Mouse (Mus musculus): ENCODE results near the gene Zbtb38. TPM values are rescaled to one million over a fixed set of nuclear protein-coding genes. Genes with fewer than 3 reads are reported as not detected.

Zbtb38 gene
- polyA plus RNA-seq, 1 experiment from 2014 or later: 21.0 TPM

DNA sequence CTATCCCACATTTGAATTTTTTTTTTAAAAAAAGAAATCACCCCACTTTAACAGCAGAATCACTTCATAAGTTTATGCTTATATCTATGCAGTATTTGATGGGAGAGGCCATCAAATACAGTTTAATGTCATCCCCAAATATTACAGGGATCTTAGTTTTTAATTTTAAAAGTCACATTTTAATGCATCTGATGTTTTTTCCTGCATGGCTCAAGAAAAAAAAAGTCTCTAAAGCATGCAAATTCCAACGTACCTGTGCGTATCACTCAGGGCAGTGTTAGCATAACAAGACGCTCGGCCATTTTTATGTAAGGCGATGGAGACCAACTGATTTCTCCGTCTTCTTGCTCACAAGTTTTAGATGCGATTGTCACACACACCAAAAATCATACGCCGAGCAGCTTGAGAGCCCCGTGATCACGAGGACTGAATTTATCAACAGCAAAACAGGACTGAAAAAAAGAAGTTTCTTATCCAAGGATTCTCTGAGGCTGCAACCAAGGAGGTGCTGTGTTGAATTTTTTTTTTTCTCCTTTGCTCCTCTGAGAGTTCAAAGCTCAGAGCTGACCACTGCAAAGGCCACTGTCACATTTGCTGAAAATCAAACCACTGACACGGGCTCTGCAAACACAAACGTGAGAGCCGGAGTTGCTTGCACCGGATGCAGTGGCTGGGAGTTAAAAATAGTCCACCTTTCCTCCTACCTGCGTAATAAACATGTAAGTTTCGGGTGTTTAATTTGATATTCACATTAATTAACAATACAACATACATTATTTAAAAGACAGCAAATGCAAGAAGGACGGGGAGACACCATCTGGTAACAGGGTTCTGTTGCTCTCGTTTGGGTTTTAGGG lies 21.4 kb downstream of the Zbtb38 start:
- no peak for DNase-seq (ENCODE audit: low spot score)
- H3K9ac ChIP-seq (ENCODE audit: low read length): no peak overlapping the region

GRCm38 (mm10) chr9:96730311-96730625 lies 22.4 kb downstream of the Zbtb38 start:
- H3K4me2 ChIP-seq (ENCODE audit: low read length): no peak overlapping the region
- no peak overlapping the region for H3K9ac ChIP-seq (ENCODE audit: low read length)
- peaks cover 6% of the 10 kb centered on the region; the same call in 1 of the 2 replicates for H3K4me1 ChIP-seq (replicated peaks; ENCODE audit: control insufficient read depth, insufficient read depth, low read length)
- no peak overlapping the region for H3K27ac ChIP-seq (ENCODE audit: low read depth)
- DNase-seq (ENCODE audit: low spot score): no peak
- WGBS: 85% methylated on average over 2 of the region's 2 CpGs
- H3K4me3 ChIP-seq (ENCODE audit: low read depth, low read length): no peak overlapping the region
- H3K27me3 ChIP-seq (replicated peaks; ENCODE audit: control insufficient read depth, insufficient read depth, low read length): no peaks in the 10 kb centered on the region
- ATAC-seq (replicated peaks; ENCODE audit: low FRiP score, low TSS enrichment, low read depth): no peak
- H3K36me3 ChIP-seq (ENCODE audit: control insufficient read depth, insufficient read depth, low read length): no peaks in the 10 kb centered on the region
- H3K9me3 ChIP-seq (ENCODE audit: control insufficient read depth, low read length): no peaks in the 10 kb centered on the region

More for the DNA sequence above, 21.4 kb downstream of the Zbtb38 start:
- no peaks in the 10 kb centered on the region for H3K9me3 ChIP-seq (ENCODE audit: control insufficient read depth, low read length)
- peaks cover 8% of the 10 kb centered on the region for H3K4me1 ChIP-seq (replicated peaks; ENCODE audit: control insufficient read depth, insufficient read depth, low read length)
- ATAC-seq (replicated peaks; ENCODE audit: low FRiP score, low TSS enrichment, low read depth): no peak
- no peak overlapping the region for H3K27ac ChIP-seq (ENCODE audit: low read depth)
- no peak overlapping the region for H3K4me3 ChIP-seq (ENCODE audit: low read depth, low read length)
- H3K4me2 ChIP-seq (ENCODE audit: low read length): peak overlapping the region; percentile 29; the same call in 1 of the 2 replicates
- H3K27me3 ChIP-seq (replicated peaks; ENCODE audit: control insufficient read depth, insufficient read depth, low read length): no peaks in the 10 kb centered on the region
- 82% methylated on average over 19 of the region's 19 CpGs for WGBS
- H3K36me3 ChIP-seq (ENCODE audit: control insufficient read depth, insufficient read depth, low read length): no peaks in the 10 kb centered on the region

GRCm38 (mm10) chr9:96729537-96730310 lies 22.9 kb downstream of the Zbtb38 start:
- no peaks in the 10 kb centered on the region for H3K36me3 ChIP-seq (ENCODE audit: control insufficient read depth, insufficient read depth, low read length)
- H3K4me3 ChIP-seq (ENCODE audit: low read depth, low read length): no peak overlapping the region
- peaks cover 1% of the 10 kb centered on the region; the same call in 1 of the 2 replicates for H3K4me1 ChIP-seq (replicated peaks; ENCODE audit: control insufficient read depth, insufficient read depth, low read length)
- ATAC-seq (replicated peaks; ENCODE audit: low FRiP score, low TSS enrichment, low read depth) (no peak), DNase-seq (ENCODE audit: low spot score) (no peak)
- no peaks in the 10 kb centered on the region for H3K27me3 ChIP-seq (replicated peaks; ENCODE audit: control insufficient read depth, insufficient read depth, low read length)
- WGBS: 74% methylated on average over 10 of the region's 10 CpGs
- no peak overlapping the region for H3K27ac ChIP-seq (ENCODE audit: low read depth)
- H3K9me3 ChIP-seq (ENCODE audit: control insufficient read depth, low read length): no peaks in the 10 kb centered on the region
- no peak overlapping the region for H3K9ac ChIP-seq (ENCODE audit: low read length)
- no peak overlapping the region for H3K4me2 ChIP-seq (ENCODE audit: low read length)

GRCm38 (mm10) chr9:96728338-96729162 lies 24.1 kb downstream of the Zbtb38 start:
- H3K36me3 ChIP-seq (ENCODE audit: control insufficient read depth, insufficient read depth, low read length): no peaks in the 10 kb centered on the region
- 59% methylated on average over 16 of the region's 16 CpGs for WGBS
- no peak overlapping the region for H3K4me3 ChIP-seq (ENCODE audit: low read depth, low read length)
- DNase-seq (ENCODE audit: low spot score) (no peak), ATAC-seq (replicated peaks; ENCODE audit: low FRiP score, low TSS enrichment, low read depth) (no peak)
- H3K9ac ChIP-seq (ENCODE audit: low read length): no peak overlapping the region
- H3K9me3 ChIP-seq (ENCODE audit: control insufficient read depth, low read length): no peaks in the 10 kb centered on the region
- H3K4me2 ChIP-seq (ENCODE audit: low read length): no peak overlapping the region
- H3K27me3 ChIP-seq (replicated peaks; ENCODE audit: control insufficient read depth, insufficient read depth, low read length): no peaks in the 10 kb centered on the region
- peaks cover 3% of the 10 kb centered on the region; the same call in 1 of the 2 replicates for H3K4me1 ChIP-seq (replicated peaks; ENCODE audit: control insufficient read depth, insufficient read depth, low read length)
- H3K27ac ChIP-seq (ENCODE audit: low read depth): no peak overlapping the region

DNA sequence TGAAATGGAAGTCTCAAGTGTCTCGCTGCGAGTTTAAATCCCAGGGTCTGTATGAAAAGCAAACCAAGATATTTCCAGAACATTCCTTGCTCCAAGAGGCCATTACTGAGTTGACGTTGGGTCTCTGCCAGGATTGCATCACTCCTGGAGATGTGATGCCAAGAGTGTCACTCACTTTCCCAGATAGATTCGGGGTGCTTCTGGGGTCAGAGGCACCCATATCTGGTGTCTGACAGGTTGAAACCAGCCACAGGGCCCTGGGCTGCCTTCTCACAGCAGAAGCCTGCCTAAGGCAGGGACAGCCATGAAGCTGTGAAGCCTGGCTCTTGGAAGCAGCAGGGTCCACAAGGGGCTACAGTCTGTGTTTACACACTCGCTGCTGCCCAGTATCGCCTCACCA lies 24.9 kb downstream of the Zbtb38 start:
- no peak overlapping the region for H3K9ac ChIP-seq (ENCODE audit: low read length)
- no peaks in the 10 kb centered on the region for H3K9me3 ChIP-seq (ENCODE audit: control insufficient read depth, low read length)
- no peak for DNase-seq (ENCODE audit: low spot score)
- no peaks in the 10 kb centered on the region for H3K27me3 ChIP-seq (replicated peaks; ENCODE audit: control insufficient read depth, insufficient read depth, low read length)
- H3K36me3 ChIP-seq (ENCODE audit: control insufficient read depth, insufficient read depth, low read length): no peaks in the 10 kb centered on the region
- H3K4me3 ChIP-seq (ENCODE audit: low read depth, low read length): no peak overlapping the region
- no peak overlapping the region for H3K4me2 ChIP-seq (ENCODE audit: low read length)
- no peak for ATAC-seq (replicated peaks; ENCODE audit: low FRiP score, low TSS enrichment, low read depth)
- WGBS: 87% methylated on average over 6 of the region's 6 CpGs
- peaks cover 3% of the 10 kb centered on the region; the same call in 1 of the 2 replicates for H3K4me1 ChIP-seq (replicated peaks; ENCODE audit: control insufficient read depth, insufficient read depth, low read length)
- H3K27ac ChIP-seq (ENCODE audit: low read depth): no peak overlapping the region

DNA sequence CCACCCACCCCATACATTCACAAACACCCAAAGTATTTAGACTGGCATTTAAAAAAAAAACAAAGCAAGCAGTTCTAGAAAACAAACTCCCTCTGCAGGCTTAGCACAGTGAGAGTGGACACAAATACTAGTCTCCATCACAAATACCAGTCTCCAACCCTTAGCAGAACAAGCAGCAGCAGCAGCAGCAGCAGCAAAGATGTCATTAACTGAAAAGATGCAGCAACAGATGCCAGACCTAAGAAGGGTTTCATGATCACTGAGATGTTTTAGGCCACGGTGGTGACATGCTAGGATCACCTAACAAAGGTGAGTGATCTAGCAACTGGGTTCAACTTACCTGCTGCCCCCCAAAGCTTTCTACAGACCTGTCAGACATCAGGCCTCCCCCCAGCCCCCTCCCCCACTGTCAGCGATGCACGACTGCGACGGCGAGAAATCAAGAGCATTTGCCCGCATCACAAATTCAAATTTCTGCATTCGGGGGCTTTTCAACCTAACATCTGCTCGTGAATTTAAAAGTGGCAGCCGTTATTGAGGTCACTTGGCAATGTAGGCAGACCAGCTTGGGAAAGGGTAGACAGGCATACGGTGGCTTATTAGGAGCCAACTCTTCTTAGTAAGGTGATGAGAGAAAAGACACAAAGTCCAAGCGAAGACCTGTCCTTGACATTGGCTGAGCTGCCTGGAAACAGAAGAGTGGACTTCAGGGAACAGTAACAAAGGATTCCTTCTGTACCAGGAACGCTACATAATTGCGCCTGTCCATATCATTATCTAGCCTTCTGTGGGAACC lies 26.1 kb downstream of the Zbtb38 start:
- ATAC-seq (replicated peaks; ENCODE audit: low FRiP score, low TSS enrichment, low read depth): no peak
- WGBS: 60% methylated on average over 14 of the region's 14 CpGs
- Histone ChIP-seq H3K36me3 (ENCODE audit: control insufficient read depth, insufficient read depth, low read length) (no peaks in the 10 kb centered on the region), H3K9ac (ENCODE audit: low read length) (no peak overlapping the region), H3K9me3 (ENCODE audit: control insufficient read depth, low read length) (no peaks in the 10 kb centered on the region), H3K27ac (ENCODE audit: low read depth) (no peak overlapping the region), H3K27me3 (replicated peaks; ENCODE audit: control insufficient read depth, insufficient read depth, low read length) (no peaks in the 10 kb centered on the region), H3K4me1 (replicated peaks; ENCODE audit: control insufficient read depth, insufficient read depth, low read length) (peaks cover 3% of the 10 kb centered on the region; the same call in 1 of the 2 replicates), H3K4me3 (ENCODE audit: low read depth, low read length) (no peak overlapping the region), H3K4me2 (ENCODE audit: low read length) (no peak overlapping the region)
- no peak for DNase-seq (ENCODE audit: low spot score)

- no peaks in the 10 kb centered on the region for H3K36me3 ChIP-seq (ENCODE audit: control insufficient read depth, insufficient read depth, low read length)
- H3K27ac ChIP-seq (ENCODE audit: low read depth): no peak overlapping the region
- no peaks in the 10 kb centered on the region for H3K27me3 ChIP-seq (replicated peaks; ENCODE audit: control insufficient read depth, insufficient read depth, low read length)
- 47% methylated on average over 9 of the region's 9 CpGs for WGBS
- peaks cover 3% of the 10 kb centered on the region; the same call in 1 of the 2 replicates for H3K4me1 ChIP-seq (replicated peaks; ENCODE audit: control insufficient read depth, insufficient read depth, low read length)
- H3K9ac ChIP-seq (ENCODE audit: low read length): no peak overlapping the region
- ATAC-seq (replicated peaks; ENCODE audit: low FRiP score, low TSS enrichment, low read depth) (no peak), DNase-seq (ENCODE audit: low spot score) (no peak)
- H3K4me3 ChIP-seq (ENCODE audit: low read depth, low read length): no peak overlapping the region
- H3K4me2 ChIP-seq (ENCODE audit: low read length): no peak overlapping the region
- no peaks in the 10 kb centered on the region for H3K9me3 ChIP-seq (ENCODE audit: control insufficient read depth, low read length)
Measured at GRCm38 (mm10) chr9:96725582-96726320, 26.9 kb downstream of the Zbtb38 start.
